Mouse (Mus musculus): ENCODE measurements around the gene Gm8653.
"Not testable (repeated sequence)": the region's sequence is repeated elsewhere in the genome, so short reads cannot be mapped to it uniquely, and the experiment has no call there.

Gene Gm8653

DNA sequence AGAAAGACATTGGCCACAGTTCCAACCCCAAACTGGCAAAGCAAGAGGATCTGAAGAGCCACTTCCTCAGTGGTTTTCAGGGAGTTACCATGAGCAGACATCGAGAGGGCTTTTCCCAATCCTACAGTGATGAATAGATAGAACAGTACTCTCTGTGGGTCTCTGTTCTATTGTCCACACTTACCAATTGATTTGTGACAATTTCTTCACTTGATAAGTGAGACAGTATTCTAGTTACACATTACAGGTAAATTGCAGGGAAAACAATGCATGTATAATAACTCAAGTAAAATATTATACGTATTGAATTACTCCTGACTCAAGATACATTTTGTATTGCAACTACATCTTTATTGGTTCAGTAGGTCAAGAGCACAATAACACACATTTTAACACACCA, at the start of gene Gm8653:
Gm8653 (minus strand) TSS at position 101 of the 400 bp plus-strand sequence.
- in situ Hi-C loops (cut with MboI; ENCODE audit: low sequenced_read_pairs): not testable (repeated sequence)

DNA sequence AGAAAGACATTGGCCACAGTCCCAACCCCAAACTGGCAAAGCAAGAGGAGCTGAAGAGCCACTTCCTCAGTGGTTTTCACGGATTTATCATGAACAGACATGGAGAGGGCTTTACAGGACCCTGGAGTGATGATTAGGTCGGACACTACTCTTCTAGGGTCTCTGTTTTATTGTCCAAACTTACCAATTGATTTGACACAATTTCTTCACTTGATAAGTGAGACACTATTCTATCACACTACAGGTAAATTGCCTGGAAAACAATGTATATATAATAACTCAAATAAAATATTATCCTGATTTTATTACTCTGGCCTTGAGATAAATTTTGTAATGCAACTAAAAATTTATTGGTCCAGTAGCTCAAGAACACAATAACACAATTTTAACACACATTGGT, 28.3 kb upstream of the Gm8653 start, which contains the start of gene Gm8453:
Gm8453 (minus strand) TSS at position 101 of the 400 bp plus-strand sequence.
- in situ Hi-C loops (cut with MboI; ENCODE audit: low sequenced_read_pairs): not testable (repeated sequence)

DNA sequence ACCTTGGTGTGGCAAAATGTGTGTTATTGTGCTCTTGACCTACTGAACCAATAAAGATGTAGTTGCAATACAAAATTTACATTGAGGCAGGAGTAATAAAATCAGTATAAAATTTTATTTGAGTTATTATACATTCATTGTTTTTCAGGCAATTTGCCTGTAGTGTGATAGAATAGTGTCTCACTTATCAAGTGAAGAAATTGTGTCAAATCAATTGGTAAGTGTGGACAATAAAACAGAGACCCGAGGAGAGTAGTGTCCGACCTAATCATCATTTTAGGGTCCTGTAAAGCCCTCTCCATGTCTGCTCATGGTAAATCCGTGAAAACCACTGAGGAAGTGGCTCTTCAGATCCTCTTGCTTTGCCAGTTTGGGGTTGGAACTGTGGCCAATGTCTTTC, 12.0 kb downstream of the Gm8653 start, which contains the start of gene Vmn1r143:
Vmn1r143 (plus strand) TSS at position 301 of the 400 bp plus-strand sequence.
- in situ Hi-C loops (cut with MboI; ENCODE audit: low sequenced_read_pairs): not testable (repeated sequence)

DNA sequence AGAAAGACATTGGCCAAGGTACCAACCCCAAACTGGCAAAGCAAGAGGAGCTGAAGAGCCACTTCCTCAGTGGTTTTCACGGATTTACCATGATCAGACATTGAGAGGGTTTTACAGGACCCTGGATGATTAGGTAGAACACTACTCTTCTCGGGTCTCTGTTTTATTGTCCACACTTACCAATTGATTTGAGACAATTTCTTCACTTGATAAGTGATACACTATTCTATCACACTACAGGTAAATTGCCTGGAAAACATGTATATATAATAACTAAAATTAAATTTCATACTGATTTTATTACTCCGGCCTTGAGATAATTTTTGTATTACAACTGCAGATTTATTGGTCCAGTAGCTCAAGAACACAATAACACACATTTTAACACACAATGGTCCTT, 37.1 kb downstream of the Gm8653 start, which contains the start of gene Vmn1r142:
Vmn1r142 (minus strand) TSS at position 101 of the 400 bp plus-strand sequence.
- in situ Hi-C loops (cut with MboI; ENCODE audit: low sequenced_read_pairs): not testable (repeated sequence)

All from CH12F3 (cell line).